Mouse (Mus musculus): Measurements from ENCODE around the gene Dot1l.

Dot1l gene

DNA sequence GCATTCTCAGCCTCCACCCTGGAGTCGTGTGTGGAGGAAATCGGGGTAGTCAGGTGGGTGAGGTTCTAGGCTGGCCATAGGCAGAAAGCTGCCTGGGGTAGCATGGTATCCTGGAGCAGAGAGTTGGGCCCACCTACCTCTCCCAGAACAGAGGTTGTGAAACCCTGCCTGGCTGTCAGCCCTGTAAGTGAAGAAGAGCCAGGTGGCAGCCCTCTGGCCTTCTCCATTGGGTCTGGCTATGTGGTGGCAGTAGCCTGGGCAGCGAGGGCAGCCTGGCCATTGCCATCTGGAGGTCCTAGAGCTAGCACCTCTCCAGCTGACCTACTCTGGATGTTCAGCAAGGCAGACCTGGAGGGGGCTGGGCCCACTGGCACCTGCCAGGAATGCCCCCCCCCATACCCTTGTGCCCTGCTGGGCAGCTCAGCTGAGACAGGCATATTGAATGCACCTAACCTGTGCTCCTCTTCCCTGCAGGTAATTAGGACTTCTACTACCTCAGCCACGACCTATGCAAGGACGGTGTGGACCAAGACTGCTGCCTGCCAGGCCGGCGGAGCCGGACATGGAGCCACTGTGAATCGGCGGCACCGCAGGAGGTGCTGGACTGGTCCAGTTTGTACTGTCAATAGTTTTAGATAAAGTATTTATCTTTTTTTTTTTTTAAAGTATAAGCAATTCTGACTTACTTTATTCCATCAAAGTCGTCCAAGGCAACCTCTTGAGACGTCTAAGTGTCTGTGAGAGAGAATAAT is 38.2 kb downstream of the Dot1l start:
- DNase-seq: no peak

DNA sequence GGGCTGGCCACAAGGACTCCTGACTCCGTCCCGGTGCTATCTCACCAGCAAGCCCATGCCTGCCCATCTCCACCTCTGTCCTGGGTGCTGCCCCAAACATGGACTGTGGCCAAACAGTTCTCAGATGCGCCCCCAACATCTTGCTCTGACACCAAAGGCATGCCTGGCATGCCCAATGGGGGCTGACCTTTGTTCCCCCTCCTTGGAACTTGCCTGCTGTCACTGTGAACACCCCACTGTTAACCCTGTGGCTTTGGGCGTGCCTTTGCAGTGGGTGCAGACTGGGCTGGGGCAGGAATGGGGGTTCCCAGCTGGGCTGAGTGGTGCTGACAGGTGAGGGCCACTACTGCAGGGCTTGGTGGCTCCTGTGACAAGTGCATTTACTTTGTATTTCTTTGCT is 38.8 kb downstream of the Dot1l start:
- peak in 1 of 2 experiments; percentile 20 for DNase-seq

DNA sequence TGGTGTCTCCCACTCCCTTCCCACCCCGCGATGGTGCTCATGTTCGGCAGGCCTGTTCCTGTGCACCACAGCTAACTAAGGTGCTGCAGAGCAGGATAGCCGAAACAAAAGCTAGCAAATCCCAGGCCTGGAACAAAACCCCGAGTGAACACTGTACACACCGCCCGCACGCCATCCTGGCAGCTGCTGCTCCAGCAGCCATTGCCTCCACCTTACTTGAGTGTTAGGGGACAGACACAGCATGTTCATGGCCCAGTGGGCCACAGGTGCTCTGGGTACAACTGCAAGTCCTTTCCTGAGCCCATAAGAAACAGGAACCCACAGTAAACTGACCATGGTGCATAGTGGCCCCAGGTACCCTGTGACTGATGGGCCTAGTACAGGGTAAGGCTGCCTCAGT is 39.7 kb downstream of the Dot1l start:
- DNase-seq: peak in 1 of 2 experiments; percentile 21

DNA sequence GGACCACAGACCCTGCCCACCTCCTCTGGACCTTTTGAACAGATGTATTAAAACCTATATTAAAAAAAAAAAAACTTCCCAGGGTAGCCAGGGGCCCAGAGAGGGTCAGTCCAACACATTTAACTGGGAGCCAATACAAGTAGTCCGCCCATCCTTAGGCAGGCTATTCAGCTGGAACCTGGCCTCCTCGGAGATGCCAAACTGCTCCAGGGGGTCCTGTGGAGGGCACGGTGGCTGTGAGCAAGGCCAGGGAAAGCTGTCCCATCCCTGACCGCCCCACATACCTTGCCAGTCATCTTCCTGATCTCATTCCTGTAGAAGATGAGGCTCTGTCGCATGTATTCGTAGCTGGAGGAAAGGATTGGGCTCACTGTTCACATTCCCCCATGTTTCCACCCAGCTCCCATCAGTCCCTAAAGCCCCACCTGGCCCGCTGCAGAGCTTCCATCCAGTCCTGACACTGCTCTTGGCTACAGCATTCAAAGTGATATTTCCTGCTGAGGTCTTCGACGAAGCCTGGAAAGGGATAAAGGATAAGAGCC is 41.4 kb downstream of the Dot1l start:
- DNase-seq: no peak

DNA sequence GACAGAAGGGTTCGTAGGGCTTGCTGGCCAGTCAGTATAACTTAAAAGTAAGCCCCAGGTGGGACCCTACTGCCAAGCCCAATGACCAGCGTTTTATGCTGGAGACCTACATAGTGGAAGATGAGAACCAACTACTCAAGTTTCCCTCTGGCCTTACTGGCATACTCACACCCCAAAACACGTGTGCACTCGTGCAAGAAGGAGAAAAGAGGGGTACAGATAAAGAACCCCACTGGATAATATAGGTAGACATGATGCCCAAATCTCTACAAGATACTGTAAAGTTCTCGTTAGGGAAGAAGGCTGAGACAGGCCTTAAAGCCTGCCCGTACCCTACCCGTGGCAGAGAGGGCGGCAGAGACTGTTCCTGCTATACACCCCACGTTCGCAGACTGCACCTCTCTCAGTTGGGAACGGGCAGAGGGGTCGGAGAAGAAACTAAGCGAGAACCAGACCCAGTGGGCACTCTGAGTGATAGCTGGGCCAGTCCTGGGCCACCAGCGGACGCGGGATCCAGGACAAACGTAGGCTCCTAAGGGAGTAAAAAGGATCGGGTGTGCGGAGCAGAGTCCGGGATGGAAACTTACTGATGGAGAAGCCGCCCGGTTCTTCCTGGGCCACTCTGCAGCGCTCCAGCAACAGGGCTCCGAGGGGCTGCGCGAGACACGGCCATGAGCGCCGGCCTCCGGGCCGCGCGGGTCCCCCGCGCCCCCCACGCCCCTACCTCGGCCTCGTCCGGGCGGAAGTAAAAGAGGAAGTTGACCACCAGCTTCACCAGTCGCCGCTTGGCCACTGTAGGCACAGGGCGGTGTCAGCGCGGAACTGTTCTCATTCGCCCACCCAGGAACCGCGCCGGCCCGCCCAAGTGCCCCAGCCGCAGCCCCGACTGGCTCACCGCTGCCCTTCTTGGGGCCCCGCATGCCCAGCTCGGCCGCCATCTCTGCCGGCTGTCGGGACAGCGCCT is 42.5 kb downstream of the Dot1l start:
- peak in 1 of 2 experiments; percentile 91 for DNase-seq

DNA sequence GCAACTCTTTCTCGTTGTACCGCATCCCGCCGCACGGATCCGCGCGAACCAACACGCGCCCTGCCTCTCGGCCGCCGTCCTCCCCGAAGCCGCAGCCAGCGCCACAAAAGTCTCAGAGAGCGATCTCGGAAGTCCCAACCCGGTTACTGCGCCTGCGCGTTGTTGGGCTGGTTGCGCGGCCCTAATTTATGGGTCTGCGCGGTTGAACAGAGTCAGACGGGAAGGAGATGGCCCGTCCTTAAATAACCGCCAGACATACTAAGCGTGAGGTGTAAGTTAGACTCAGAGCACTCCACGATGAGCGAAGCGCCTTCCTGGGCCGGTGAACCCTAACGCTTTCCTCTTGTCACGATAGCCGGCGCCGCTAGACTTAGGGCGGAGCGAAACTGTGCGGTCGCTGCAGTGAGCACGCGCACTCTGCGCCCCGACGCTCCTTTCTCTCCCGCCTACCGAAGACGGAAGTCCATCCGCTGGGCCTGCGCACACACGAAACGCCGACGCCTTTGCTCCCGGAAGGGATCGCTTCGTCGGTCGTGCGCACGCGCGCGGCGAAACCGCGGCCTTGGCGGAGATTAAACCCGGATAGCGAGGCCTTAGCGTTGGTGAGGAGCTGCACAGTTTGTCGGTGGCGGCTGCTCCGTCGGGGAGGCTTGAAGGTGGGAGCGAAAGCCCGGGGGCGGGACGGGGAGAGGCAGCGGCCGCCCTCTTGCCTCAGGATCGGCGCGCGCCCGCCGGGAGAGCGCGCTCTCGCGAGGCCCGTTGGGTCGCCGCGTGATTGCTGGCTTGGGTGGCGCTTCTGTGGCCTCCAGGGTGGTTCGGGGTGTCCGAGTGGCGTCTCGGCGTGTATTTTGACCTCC is 43.4 kb downstream of the Dot1l start, which contains the start of the genes Sf3a2 and Plekhj1:
Sf3a2 (plus strand) TSS at position 49 of the 857 bp plus-strand sequence.
Plekhj1 (minus strand) TSS at position 477 of the 857 bp plus-strand sequence.
- DNase-seq: peak; percentile 95 to 97

DNA sequence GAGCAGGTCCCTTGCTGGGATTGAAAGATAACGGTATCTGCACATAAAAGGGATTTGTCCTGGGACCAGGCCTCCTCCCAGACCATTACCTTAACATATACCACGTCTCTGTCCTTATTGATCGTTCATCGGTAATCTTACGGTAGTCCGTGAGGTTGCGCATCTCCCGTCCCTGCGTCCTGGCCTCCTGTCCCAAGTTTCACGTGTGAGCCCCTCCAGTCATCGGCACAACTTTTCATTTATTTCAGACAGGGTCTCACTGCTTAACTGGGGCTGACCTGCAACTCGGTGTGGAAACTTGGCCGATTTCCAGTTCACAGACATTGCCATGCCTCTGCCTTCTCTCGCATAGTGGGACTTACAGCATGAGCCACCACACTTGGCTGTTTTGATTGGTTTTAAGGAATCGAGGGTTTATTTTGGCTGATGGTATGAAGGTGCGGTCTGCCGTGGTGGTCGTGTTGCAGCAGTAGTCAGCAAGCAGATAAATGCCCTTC is 44.1 kb downstream of the Dot1l start:
- no peak for DNase-seq

DNA sequence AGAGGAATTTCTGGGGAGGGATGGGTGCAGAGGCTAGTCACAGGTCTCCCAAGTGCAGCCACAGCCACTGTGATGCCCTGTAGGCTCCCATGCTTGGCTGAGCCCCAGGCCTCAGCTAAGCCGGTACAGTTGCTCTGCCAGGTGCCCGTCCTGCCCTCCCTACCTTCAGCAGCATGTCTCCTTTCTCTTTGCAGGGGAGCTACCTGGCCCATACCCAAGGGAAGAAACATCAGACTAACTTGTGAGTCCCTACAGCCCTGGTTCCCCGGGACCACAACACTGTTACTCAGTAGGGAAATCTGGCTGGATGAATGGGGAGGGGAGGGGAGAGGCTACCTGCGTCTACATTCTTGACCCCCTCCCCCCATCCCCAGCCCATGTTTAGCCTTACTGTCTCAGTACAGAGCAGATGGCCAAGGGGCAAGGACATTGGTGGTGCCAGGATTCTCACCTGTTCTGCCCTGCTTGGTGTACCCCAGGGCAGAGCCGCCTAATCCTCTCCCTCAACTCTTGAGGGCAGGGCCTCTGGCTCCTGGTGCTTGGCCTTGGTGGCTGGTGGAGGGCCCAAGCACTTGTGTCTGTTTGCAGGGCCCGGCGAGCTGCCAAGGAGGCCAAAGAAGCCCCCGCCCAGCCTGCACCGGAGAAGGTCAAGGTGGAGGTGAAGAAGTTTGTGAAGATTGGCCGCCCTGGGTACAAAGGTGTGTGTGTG is 47.4 kb downstream of the Dot1l start:
- peak in 1 of 2 experiments; percentile 23 for DNase-seq

DNA sequence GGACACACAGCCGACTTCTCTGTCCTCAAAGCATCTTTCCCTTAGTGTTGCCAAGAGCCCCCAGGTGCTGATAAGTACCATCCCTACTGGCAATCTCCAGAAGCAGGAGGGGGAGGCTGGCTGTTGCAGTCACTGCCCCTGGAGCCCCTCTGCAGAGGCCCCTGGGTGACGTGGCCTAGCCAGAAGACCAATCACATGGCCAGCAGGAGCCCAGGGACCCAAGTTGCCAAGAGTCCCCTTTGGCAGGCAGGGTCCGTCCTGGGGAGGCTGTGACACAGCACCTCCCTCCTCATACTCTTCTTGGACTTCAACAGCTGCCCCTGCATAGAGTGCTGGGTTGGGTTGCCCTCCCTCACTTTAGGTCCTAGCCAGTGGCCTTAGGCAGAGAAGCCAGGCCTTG is 48.0 kb downstream of the Dot1l start:
- peak in 1 of 2 experiments; percentile 18 for DNase-seq

DNA sequence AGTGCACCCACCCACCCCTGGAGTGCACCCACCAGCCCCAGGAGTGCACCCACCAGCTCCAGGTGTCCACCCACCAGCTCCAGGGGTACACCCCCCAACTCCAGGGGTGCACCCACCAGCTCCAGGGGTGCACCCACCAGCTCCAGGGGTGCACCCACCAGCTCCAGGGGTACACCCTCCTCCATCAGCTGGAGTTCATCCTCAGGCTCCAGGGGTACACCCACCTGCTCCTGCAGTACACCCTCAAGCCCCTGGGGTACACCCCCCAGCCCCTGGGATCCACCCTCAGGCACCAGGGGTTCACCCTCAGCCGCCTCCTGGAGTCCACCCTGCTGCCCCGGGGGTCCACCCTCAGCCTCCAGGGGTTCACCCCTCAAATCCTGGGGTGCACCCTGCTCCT is 49.3 kb downstream of the Dot1l start:
- no peak for DNase-seq

DNA sequence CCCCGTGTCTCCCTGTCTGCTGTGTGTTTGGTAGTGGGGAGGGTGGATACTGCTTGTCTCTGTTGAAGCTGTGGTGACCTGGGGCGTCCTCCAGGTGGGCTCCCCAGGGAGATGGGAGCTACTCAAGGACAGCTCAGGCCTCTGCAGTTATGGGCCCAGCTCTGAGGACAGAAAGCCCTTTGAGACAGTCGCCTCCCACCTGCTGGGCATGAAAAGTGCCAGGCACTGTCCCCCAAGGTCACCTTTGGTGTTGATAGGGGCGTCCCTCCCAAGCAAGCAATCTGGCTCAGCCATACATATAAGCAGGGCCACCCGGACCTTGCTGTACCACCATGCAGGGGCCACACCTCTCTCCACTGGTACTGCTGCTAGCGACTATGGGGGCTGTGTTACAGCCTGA is 49.9 kb downstream of the Dot1l start, which contains the start of gene Amh:
Amh (plus strand) TSS at position 328 of the 400 bp plus-strand sequence.
- DNase-seq: no peak

DNA sequence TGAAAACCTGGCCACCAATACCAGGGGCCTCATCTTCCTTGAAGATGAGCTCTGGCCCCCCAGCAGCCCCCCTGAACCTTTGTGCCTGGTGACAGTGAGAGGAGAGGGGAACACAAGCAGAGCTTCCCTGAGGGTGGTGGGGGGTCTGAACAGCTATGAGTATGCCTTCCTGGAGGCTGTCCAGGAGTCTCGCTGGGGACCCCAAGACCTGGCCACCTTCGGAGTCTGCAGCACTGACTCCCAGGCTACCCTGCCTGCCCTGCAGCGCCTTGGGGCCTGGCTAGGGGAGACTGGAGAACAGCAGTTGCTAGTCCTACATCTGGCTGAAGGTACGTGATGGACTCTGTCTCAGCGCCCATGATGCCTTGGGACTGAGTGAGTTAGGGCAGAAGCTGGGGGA is 50.3 kb downstream of the Dot1l start:
- peak in 1 of 2 experiments; percentile 22 for DNase-seq

DNA sequence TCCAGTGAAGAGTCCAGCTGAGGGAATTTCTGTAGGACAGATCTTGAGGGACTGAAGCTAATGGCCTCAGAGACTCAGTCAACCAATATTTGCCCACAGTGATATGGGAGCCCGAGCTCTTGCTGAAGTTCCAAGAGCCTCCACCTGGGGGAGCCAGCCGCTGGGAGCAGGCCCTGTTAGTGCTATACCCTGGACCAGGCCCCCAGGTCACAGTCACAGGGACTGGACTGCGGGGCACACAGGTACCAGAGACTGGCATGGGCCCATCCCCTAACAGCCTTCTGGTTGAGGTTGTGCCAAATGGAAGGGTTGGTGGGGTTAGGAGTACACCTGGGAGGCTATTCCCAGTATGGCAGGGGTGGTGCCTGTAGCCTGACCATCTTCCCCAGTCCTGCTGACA is 50.9 kb downstream of the Dot1l start:
- peak; percentile 72 to 84 for DNase-seq

DNA sequence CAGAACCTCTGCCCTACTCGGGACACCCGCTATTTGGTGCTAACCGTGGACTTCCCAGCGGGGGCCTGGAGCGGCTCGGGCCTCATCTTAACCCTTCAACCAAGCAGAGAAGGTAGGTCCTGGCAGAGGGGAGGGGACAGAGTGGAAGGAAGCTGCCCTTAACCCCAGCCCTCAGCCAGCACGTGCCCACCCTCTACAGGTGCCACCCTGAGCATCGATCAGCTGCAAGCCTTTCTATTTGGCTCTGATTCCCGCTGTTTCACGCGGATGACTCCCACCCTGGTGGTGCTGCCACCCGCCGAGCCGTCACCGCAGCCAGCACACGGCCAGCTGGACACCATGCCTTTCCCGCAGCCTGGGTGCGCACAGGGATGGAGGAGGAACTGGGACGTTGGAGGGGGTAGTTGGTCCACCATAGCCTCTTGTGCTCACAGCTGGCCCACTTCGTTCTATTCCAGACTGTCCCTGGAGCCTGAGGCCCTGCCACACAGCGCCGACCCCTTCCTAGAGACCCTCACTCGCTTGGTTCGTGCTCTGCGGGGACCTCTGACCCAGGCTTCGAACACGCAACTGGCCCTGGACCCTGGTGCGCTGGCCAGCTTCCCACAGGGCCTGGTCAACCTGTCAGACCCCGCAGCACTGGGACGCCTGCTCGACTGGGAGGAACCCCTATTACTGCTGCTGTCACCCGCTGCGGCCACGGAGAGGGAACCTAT is 51.5 kb downstream of the Dot1l start:
- DNase-seq: peak in 1 of 2 experiments; percentile 24

DNA sequence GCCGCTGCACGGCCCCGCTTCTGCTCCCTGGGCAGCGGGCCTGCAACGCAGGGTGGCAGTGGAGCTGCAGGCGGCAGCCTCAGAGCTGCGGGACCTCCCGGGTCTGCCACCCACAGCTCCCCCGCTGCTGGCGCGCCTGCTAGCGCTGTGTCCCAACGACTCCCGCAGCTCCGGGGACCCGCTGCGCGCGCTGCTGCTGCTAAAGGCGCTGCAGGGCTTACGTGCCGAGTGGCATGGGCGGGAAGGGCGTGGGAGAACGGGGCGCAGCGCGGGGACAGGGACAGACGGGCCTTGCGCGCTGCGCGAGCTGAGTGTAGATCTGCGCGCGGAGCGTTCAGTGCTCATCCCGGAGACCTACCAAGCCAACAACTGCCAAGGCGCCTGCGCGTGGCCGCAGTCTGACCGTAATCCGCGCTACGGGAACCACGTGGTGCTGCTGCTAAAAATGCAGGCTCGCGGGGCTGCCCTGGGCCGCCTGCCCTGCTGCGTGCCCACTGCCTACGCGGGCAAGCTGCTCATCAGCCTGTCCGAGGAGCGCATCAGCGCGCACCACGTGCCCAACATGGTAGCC is 52.1 kb downstream of the Dot1l start:
- DNase-seq: peak; percentile 70 to 83

DNA sequence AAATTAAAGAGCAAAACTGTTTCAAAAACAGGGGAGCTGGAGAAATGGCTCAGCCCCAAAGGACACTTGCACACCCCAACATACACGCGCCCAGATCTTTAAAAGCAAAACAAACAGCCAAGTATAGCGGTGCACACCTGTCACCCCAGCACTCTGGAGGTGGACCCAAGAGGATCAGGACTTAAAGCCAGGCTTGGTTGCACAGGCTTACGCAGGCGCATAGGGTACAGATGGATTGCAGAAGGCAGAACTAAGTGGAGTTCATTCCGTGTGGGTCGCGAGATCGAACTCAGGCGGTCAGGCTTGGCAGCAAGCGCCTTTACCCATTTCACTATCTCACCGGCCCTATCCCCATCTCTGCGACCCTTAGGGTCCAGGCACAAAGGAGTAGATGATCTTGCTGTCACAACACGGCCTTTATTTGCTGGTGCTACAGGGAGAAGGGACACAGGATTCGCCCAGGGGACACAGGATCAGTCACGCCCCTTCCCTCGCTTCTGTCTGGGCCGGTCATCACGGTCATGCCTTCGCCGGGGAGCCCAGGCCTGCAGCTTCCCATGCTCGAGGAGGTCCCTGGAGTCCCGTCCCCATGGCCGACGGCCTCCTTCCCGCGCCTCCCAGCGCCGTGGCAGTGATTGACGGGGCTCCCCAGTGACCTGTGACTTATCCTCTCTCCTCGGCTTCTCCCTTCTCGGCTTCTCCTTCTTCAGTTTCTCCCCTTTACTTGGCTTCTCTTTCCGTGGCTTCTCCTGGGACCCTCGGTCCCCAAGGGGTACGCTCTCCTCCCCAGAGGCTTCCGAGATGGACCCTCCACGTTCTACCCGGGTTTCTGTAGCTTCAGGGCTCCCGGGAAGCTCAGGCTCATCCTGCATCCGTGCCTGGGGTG is 53.3 kb downstream of the Dot1l start:
- peak in 1 of 2 experiments; percentile 34 for DNase-seq

DNA sequence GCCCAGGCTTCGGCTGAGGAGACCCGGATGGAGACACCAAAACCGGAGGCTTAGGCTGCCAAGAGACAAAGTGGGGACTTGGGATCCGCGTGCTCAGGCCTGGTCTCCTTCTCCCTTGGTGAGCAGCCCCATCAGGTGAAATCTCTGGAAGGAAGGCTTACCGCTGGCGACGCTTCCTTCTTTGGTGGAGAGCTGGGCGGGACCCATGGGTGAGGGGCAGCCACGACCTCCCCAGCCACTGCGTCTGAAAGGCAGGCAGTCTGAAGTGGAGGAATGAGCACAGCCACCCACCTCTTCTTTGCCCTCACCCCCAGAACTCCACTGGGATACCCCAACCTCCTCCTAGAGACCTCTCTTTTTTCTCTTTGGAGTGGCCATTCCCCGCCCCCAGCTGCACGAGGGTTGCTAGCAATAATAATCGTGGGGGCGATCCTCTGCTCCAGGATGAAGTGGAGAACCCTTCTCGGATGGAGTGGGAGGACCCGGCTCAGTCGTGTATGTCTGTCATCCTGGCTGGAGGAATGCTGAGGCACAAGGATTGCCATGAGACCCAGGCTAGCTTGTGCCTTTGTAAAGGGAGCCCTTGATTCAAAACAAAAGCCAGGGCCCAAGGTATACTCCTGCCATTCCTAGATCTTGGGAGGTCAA is 54.1 kb downstream of the Dot1l start:
- peak in 1 of 2 experiments; percentile 22 for DNase-seq

DNA sequence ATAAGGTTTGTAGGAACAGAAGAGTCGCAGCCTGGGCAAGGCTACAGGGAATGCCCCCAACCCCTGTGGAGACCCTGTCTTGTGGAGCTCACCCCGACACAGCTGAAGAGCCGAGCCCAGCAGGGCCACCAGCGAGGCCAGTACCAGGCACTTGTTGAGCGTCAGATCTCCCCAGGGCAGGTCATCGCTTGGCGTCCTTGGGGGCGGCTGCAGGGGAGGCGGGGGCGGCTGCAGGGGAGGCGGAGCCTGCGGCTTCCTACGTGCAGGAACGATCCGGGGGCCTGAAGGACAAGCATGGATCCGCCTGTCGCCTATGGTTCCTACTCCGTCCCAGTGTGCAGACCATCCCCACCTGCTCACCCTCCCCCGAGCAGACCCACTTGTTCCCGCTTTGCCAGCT is 55.1 kb downstream of the Dot1l start:
- DNase-seq: peak in 1 of 2 experiments; percentile 18

Measured in lung, postnatal 4 days (tissue).